Mouse (Mus musculus): ENCODE data around the gene Dip2a. TPM values are rescaled to one million over a fixed set of nuclear protein-coding genes. Genes with fewer than 3 reads are reported as not detected.

Gene Dip2a
- polyA plus RNA-seq, 1 experiment = 0.02 TPM

GRCm38 (mm10) chr10:76210806-76211205, 134.3 kb downstream of the Dip2a start:
- TF ChIP-seq TAL1 (IDR thresholded peaks at IDR 0.05; ENCODE audit: low read length) = no peak
- TF ChIP-seq GATA1 (IDR thresholded peaks at IDR 0.05; ENCODE audit: low read length) = no peak
- Histone ChIP-seq H3K9me3 (ENCODE audit: control insufficient read depth, low read length) (peaks cover 16% of the 10 kb centered on the region), H3K4me3 (replicated peaks) (no peak overlapping the region), H3K4me1 (ENCODE audit: control insufficient read depth) (no peaks in the 10 kb centered on the region), H3K27me3 (ENCODE audit: control insufficient read depth) (no peaks in the 10 kb centered on the region), H3K36me3 (ENCODE audit: control insufficient read depth) (peaks cover 5% of the 10 kb centered on the region; the same call in 1 of the 2 replicates)

Other genes starting within 250 kb of the Dip2a start
- gene Slc5a4b, start 234.3 kb downstream of the Dip2a start, polyA plus RNA-seq (2012) = not detected in 2 replicates
- gene Slc5a4a, start 197.8 kb downstream of the Dip2a start, polyA plus RNA-seq (2012) = not detected in 2 replicates
- 0.13 and 0.15 TPM in 2 replicates for gene Prmt2, start 107.4 kb downstream of the Dip2a start, polyA plus RNA-seq (2012)
- gene S100b, start 91.4 kb downstream of the Dip2a start, polyA plus RNA-seq (2012) = not detected in 2 replicates
- not detected in 2 replicates for gene AC141477.1, start 95.2 kb upstream of the Dip2a start, polyA plus RNA-seq (2012)
- 8.5 and 11.9 TPM in 2 replicates for gene Pcnt, start 97.5 kb upstream of the Dip2a start, polyA plus RNA-seq (2012)
- not detected in 2 replicates for gene 2610028H24Rik, start 103.8 kb upstream of the Dip2a start, polyA plus RNA-seq (2012)
- 2.7 and 3.0 TPM in 2 replicates for gene Mcm3ap, start 123.6 kb upstream of the Dip2a start, polyA plus RNA-seq (2012)
- gene Ybey, start 123.8 kb upstream of the Dip2a start, polyA plus RNA-seq (2012) = 0.11 and 0.14 TPM in 2 replicates
- 0.16 and 0.21 TPM in 2 replicates for gene Lss, start 186.3 kb upstream of the Dip2a start, polyA plus RNA-seq (2012)
- gene Spatc1l, start 217.0 kb upstream of the Dip2a start, polyA plus RNA-seq (2012) = not detected in 2 replicates
- not detected in 2 replicates for gene Ftcd, start 230.4 kb upstream of the Dip2a start, polyA plus RNA-seq (2012)

Data from erythroblast, embryonic 14.5 days (primary cell).